Mouse (Mus musculus) heart, embryonic 16.5 days (tissue): ENCODE results near the gene Arrdc1. TPM values are rescaled to one million over a fixed set of nuclear protein-coding genes. Genes with fewer than 3 reads are reported as not detected.

Source experiments
- ATAC-seq: fragments of 200-750 bp; cut with Nextera tagmentation; replicated peaks from 2 replicates; pipeline ENCODE4 v1.8.0; 2017; ENCODE audit warnings: moderate number of reproducible peaks; ENCODE audit not compliant: insufficient read depth, low FRiP score; ENCODE audit errors: extremely low read depth
- H3K27ac ChIP-seq: fragments of 300-500 bp; sonication (generic); 2 replicates; pipeline ENCODE4 v1.5.1; 2014; ENCODE audit warnings: mild to moderate bottlenecking, low read length, control low read depth, moderate library complexity
- H3K27me3 ChIP-seq: fragments of 300-500 bp; sonication (generic); 2 replicates; pipeline ENCODE4 v1.6.1; 2014; ENCODE audit warnings: low read length, mixed read lengths; ENCODE audit not compliant: control insufficient read depth, insufficient read depth
- H3K36me3 ChIP-seq: fragments of 300-500 bp; sonication (generic); 2 replicates; pipeline ENCODE4 v1.6.1; 2014; ENCODE audit not compliant: control insufficient read depth, insufficient read depth
- H3K4me1 ChIP-seq: fragments of 300-500 bp; sonication (generic); 2 replicates; pipeline ENCODE4 v1.6.1; 2014; ENCODE audit warnings: low read length, mixed read lengths; ENCODE audit not compliant: control insufficient read depth, insufficient read depth
- H3K4me2 ChIP-seq: fragments of 300-500 bp; sonication (generic); 2 replicates; pipeline ENCODE4 v1.6.1; 2014; ENCODE audit warnings: low read depth, mild to moderate bottlenecking, control low read depth, low read length
- H3K4me3 ChIP-seq: fragments of 300-500 bp; sonication (generic); 2 replicates; pipeline ENCODE4 v1.5.1; 2014; ENCODE audit warnings: mild to moderate bottlenecking, control low read depth, low read length
- H3K9ac ChIP-seq: fragments of 300-500 bp; sonication (generic); 2 replicates; pipeline ENCODE4 v1.6.1; 2014; ENCODE audit warnings: low read length, control low read depth
- H3K9me3 ChIP-seq: fragments of 300-500 bp; sonication (generic); replicated peaks from 2 replicates; pipeline ENCODE4 v1.6.1; 2016; ENCODE audit warnings: low read length; ENCODE audit not compliant: control insufficient read depth
- WGBS: fragments of 180-500 bp; shearing (Covaris S2); extraction: QIAGEN DNeasy Blood & Tissue Kit; methylation state at CpG from one replicate; pipeline ENCODE4 v1.1.7; 2014; 5-methylcytosine and 5-hydroxymethylcytosine counted together
- polyA plus RNA-seq: library from polyadenylated mRNA; unstranded; fragments of >200 nt; fragmentation: Nextera tagmentation; extraction: Ambion mirVana; gene quantifications from 2 replicates; pipeline ENCODE4 v1.2.1, GENCODE M21; 2015

Arrdc1 gene
- polyA plus RNA-seq, 1 experiment from 2014 or later, result 22.3 TPM

DNA sequence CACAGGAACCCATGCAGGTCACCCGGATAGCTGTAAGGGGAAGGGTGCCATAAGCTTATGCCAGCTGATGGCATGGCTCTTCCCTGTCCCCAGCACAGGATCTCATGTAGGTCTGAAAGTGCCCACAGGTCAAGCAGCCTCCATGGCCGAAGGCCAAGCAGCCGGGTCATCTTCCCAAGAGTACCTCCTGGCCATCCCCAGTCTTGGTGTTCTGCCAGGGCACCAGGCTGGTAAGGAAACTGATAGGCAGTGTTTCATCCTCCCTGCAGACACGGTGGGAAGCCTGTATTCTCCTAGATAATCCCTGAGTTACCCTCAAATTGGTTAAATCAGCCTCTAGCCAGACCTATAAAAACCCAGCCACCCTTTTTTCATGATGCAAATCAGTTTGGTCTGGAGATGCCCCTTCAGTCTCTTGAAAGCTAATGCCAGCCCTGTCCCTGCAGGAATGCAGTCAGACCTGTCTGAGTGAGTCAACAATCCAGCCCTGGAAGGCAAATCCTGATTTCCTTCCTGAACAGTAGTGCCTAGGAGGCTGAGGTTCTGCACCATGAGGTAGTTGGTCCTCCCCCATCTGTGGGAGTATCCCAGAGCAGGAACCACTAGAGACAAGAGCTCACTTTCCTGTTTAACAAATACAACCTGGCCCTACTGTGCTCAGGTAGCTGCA, 7.1 kb downstream of the Arrdc1 start:
- WGBS, result 56% methylated on average over 4 of the region's 4 CpGs
- ATAC-seq, result no peak
- Histone ChIP-seq H3K4me3 (no peak overlapping the region), H3K27me3 (no peaks in the 10 kb centered on the region), H3K36me3 (no peaks in the 10 kb centered on the region), H3K9ac (no peak overlapping the region; the same call in 1 of the 2 replicates), H3K4me2 (no peak overlapping the region), H3K9me3 (no peaks in the 10 kb centered on the region), H3K27ac (peak overlapping the region; percentile 59), H3K4me1 (0 out of 2 replicates have a peak, but pooled peaks cover 2% of the 10 kb centered on the region)

DNA sequence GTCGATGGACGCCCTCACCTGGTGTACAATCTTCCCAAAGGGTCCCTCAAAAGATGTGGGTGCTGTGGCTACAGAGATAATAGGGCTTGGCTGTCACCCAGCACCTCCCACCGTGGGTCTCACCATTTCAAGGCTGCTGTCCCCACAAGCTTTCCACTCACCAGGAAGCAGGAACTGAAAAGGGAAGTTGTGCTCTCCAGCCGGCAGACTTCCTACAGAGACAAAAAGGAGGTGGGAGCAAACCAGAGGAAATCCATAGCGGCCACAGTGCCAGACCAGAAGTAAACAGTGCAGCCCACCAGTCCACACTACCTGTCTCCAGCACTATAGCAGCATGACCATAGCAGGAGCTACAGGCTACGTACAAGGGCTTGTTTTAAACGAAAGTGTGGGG, 8.1 kb downstream of the Arrdc1 start:
- H3K36me3 ChIP-seq, result no peaks in the 10 kb centered on the region
- no peak for ATAC-seq
- H3K27ac ChIP-seq, result 0 out of 2 replicates have a peak overlapping the region, but pooled peaks have one; percentile 21
- WGBS, result 57% methylated on average over 7 of the region's 7 CpGs
- no peak overlapping the region for H3K9ac ChIP-seq
- no peak overlapping the region for H3K4me2 ChIP-seq
- H3K4me1 ChIP-seq, result 0 out of 2 replicates have a peak, but pooled peaks cover 2% of the 10 kb centered on the region
- H3K9me3 ChIP-seq, result no peaks in the 10 kb centered on the region
- H3K4me3 ChIP-seq, result no peak overlapping the region
- H3K27me3 ChIP-seq, result no peaks in the 10 kb centered on the region

DNA sequence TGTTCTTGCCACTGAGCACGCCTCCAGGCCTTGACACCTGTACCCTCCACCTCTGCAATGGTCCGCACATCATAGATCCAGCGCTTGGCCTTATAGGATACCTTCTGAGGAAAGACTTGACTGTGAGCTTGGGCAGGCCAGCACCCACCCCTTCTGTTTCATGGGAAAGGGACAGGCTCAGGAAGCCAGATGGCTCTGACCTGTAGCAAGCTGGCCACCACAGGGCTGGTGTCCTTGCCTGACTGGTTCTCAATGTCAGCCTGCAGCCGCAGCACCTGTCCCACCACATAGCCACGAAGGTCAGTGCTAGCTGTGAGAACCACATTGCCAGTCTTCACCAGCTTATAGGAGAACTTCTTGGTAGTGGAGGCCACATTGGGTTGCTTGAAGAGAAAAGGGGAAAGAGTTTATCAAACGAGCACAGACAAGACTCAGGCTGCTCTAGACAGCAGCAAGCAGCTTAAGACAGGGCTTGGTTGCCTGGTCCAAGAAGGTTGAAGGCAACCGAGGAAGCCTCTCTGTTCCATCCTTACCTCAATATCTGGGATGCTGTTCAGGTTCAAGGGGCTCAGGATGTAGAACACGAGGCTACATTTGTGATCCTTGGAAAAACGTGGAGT, 8.6 kb downstream of the Arrdc1 start:
- Histone ChIP-seq H3K9me3 (no peaks in the 10 kb centered on the region), H3K4me3 (no peak overlapping the region), H3K27ac (no peak overlapping the region), H3K27me3 (no peaks in the 10 kb centered on the region), H3K4me1 (0 out of 2 replicates have a peak, but pooled peaks cover 2% of the 10 kb centered on the region), H3K36me3 (no peaks in the 10 kb centered on the region), H3K4me2 (no peak overlapping the region), H3K9ac (no peak overlapping the region)
- 75% methylated on average over 9 of the region's 9 CpGs for WGBS
- ATAC-seq, result no peak

DNA sequence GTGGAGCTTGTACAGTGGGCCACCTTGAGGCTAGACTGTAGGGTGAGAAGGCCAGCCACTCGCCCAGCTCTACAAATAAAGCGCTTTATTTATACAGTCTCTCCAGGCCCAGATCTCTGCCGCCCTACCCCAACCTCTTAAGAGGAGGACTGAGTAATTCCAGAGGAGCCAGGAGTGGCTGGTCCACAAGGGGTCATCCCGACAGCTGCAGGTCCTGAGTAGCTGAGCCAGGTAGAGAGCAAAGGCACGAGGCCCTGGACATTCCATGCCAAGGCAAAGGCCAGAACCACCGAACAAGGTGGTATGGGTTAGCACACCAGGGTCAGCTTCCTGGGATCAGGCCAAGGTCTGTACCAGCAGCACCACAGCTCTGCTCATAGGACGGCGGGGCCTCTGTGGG, 9.8 kb downstream of the Arrdc1 start:
- no peak overlapping the region for H3K4me2 ChIP-seq
- 0 out of 2 replicates have a peak, but pooled peaks cover 2% of the 10 kb centered on the region for H3K4me1 ChIP-seq
- H3K9ac ChIP-seq, result no peak overlapping the region
- no peak overlapping the region for H3K4me3 ChIP-seq
- no peak overlapping the region for H3K27ac ChIP-seq
- no peaks in the 10 kb centered on the region for H3K9me3 ChIP-seq
- no peaks in the 10 kb centered on the region for H3K27me3 ChIP-seq
- H3K36me3 ChIP-seq, result no peaks in the 10 kb centered on the region
- ATAC-seq, result no peak
- WGBS, result 76% methylated on average over 8 of the region's 8 CpGs

DNA sequence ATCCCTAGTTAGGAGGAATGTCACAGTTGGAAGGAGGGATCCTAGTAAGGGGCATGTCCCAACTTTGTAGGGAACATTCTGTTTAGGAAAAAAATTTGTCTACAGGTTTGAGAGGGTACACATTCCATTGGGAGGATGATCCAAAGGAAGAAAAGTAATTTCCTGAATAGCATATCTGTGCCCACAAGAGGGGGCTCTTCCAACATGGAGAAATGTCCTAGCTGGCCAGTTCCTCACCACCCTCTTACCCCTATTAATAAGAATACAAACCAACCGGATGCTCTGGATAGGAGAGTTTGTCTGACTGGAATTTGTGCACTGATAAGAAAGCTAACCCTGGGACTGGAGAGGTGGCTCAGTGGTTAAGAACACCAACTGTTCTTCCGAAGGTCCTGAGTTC, 11.5 kb downstream of the Arrdc1 start:
- no peak overlapping the region for H3K4me3 ChIP-seq
- no peak overlapping the region for H3K27ac ChIP-seq
- H3K4me1 ChIP-seq, result 0 out of 2 replicates have a peak, but pooled peaks cover 2% of the 10 kb centered on the region
- H3K9me3 ChIP-seq, result no peaks in the 10 kb centered on the region
- no peaks in the 10 kb centered on the region for H3K36me3 ChIP-seq
- WGBS, result 51% methylated on average over 2 of the region's 2 CpGs
- H3K4me2 ChIP-seq, result no peak overlapping the region
- no peak overlapping the region for H3K9ac ChIP-seq
- ATAC-seq, result no peak
- H3K27me3 ChIP-seq, result no peaks in the 10 kb centered on the region

DNA sequence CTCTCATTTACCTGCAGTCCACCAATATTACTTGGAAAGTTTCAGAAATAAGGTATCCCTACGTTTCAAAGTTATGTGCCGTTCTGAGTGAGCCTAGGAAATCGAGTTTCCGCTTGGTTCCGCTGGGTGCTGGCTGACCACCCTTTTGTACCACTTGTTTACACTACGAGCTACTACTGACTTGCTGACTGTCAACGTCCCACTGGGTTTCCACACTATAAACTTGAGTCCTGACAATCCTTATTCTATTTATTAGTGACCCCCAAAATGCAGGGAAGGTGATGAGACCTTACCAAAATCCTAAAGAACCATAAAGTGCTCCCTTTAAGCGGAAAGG, 15.2 kb downstream of the Arrdc1 start:
- ATAC-seq, result 0 out of 2 replicates have a peak, but pooled peaks have one; percentile 12
- Histone ChIP-seq H3K4me3 (peak overlapping the region; percentile 97), H3K27ac (peak overlapping the region; percentile 85), H3K4me1 (peaks cover 10% of the 10 kb centered on the region), H3K9ac (peak overlapping the region; percentile 84), H3K36me3 (no peaks in the 10 kb centered on the region), H3K9me3 (no peaks in the 10 kb centered on the region), H3K4me2 (peak overlapping the region; percentile 67), H3K27me3 (no peaks in the 10 kb centered on the region)
- WGBS, result 9% methylated on average over 8 of the region's 8 CpGs

DNA sequence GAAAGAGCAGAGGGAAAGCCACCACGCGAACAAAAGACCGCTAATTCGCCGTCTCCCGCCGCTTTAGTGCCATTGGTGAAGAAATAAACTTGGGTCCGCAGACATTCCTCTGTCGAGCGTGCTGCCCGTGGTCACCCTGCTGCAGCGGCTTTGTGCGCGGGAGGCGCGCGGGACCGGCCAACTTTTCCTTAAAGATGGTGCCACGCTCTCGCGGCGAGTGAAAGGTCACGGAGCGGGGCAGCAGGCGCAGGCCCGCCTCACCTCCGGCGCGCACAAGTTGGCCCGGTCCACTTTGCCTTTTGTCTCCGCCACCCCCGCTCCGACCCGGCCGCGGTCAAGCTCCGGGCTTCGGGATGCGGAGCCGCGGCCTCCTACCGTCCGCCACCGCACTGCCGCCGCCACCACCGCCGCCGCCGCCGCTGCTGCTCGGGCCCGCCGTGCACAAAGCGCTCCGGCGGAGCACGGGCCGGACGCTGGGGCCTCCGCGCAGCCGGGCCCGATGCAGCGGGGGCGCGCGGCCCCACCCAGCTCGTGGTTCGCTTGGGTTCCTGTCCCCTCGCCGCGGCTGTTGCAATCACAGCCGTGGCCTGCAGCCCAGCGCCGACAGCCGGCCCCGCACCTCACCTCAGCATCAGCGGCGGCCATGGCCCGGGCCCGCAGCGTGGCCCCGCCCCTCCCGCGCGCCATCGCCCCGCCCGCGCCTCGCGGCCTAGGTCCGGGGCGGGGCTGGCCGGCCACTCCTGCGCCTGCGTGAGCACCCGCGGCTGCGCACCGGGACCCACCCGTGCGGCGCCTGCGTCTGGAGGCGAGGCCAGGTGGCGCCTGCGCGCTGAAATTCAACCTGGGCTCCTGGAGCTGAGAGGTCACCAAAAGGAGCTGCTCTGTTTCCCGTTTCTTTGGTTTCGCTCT, 15.9 kb downstream of the Arrdc1 start, which contains the start of gene Ehmt1:
Gene Ehmt1 (minus strand): TSS at position 685 of the 909 bp plus-strand sequence.
- H3K27me3 ChIP-seq, result no peaks in the 10 kb centered on the region
- under 1% methylated on average over 107 of the region's 112 CpGs for WGBS
- no peaks in the 10 kb centered on the region for H3K36me3 ChIP-seq
- H3K4me3 ChIP-seq, result peak within 1 kb of the TSS; percentile 97
- peak within 1 kb of the TSS; percentile 79 for H3K4me2 ChIP-seq
- peaks cover 12% of the 10 kb centered on the region for H3K4me1 ChIP-seq
- peak; percentile 98 for ATAC-seq
- no peaks in the 10 kb centered on the region for H3K9me3 ChIP-seq
- peak within 1 kb of the TSS; percentile 98 for H3K9ac ChIP-seq
- H3K27ac ChIP-seq, result peak within 1 kb of the TSS; percentile 93

DNA sequence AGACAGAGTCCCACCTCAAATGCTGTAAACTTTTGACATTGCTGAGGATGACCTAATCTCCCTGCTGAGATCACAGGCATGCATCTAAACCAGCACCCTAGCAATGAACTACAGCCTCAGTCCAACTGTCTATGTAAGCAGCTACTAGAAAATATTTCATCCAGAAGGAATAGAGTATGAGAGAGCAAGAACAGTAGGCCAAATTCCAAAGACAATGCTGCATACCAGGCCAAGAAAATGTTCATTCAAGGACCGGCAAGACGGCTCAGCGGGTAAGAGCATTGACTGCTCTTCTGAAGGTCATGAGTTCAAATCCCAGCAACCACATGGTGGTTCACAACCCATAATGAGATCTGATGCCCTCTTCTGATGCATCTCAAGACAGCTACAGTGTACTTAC, 20.3 kb downstream of the Arrdc1 start:
- Histone ChIP-seq H3K36me3 (no peaks in the 10 kb centered on the region), H3K27me3 (no peaks in the 10 kb centered on the region), H3K4me1 (peaks cover 12% of the 10 kb centered on the region), H3K4me3 (no peak overlapping the region), H3K27ac (no peak overlapping the region), H3K9me3 (no peaks in the 10 kb centered on the region), H3K9ac (no peak overlapping the region), H3K4me2 (no peak overlapping the region)
- WGBS, result 77% methylated on average over 3 of the region's 3 CpGs
- ATAC-seq, result no peak
